Mouse (Mus musculus) C2C12 (cell line): Measurements from ENCODE around the gene Ntrk2.

Source experiments
- CEBPB ChIP-seq: IDR thresholded peaks from one replicate; pipeline ENCODE4 v1.6.1; 2011; ENCODE audit warnings: low read depth, mild to moderate bottlenecking, control low read depth, moderate library complexity
- CTCF ChIP-seq: IDR thresholded peaks from one replicate; pipeline ENCODE4 v1.5.1; 2011; ENCODE audit not compliant: control insufficient read depth, insufficient read depth, insufficient read length
- FOSL1 ChIP-seq: IDR thresholded peaks from one replicate; pipeline ENCODE4 v1.8.0; 2011; ENCODE audit warnings: mild to moderate bottlenecking, low read length; ENCODE audit not compliant: poor library complexity, insufficient read depth, severe bottlenecking
- MAX ChIP-seq: IDR thresholded peaks from one replicate; pipeline ENCODE4 v1.6.1; 2011; ENCODE audit warnings: mild to moderate bottlenecking, control low read depth
- MYOD1 ChIP-seq: IDR thresholded peaks from one replicate; pipeline ENCODE4 v1.6.1; 2011; ENCODE audit warnings: low read depth; ENCODE audit not compliant: control insufficient read depth, insufficient read length
- MYOG ChIP-seq: IDR thresholded peaks from one replicate; pipeline ENCODE4 v1.6.1; 2011; ENCODE audit not compliant: control insufficient read depth, insufficient read length; ENCODE audit errors: extremely low read depth
- USF1 ChIP-seq: IDR thresholded peaks from one replicate; pipeline ENCODE4 v1.6.1; 2011; ENCODE audit warnings: low read depth, mild to moderate bottlenecking, control low read depth, moderate library complexity

DNA sequence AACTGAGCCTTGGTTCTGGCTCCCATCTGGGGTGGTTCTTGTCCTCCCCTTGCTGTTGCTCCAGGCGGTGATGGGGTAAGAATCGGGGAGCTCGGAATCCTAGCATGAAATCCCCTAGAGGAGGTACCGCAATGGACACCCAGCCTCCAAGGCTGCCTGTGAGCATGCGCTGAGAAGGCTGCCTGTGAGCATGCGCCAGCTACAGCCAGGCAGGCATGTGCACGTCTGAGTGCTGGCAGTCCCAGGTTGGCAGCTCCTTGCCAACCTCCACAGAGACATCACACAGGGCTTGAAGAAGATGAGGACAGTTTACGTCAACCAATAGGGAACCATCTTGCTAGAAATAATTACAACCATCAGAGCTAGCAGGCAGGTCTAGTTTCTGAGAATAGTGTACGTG lies 37.5 kb downstream of the Ntrk2 start:
- TF ChIP-seq CTCF (no peak), MYOG (no peak), MAX (no peak), USF1 (no peak), MYOD1 (no peak), FOSL1 (no peak), CEBPB (no peak)
